Mouse (Mus musculus) G1E (cell line): Measurements from ENCODE around the gene Hoxd8.

Source experiments
- CTCF ChIP-seq: IDR thresholded peaks from 2 replicates; pipeline ENCODE4 v1.5.1; 2012; ENCODE audit warnings: low read depth, low read length, inconsistent platforms, mixed read lengths
- GATA1 ChIP-seq: IDR thresholded peaks from 2 replicates; pipeline ENCODE4 v1.6.1; 2012; ENCODE audit warnings: borderline replicate concordance, low read length, inconsistent platforms, mixed read lengths
- GATA2 ChIP-seq: IDR thresholded peaks from 2 replicates; pipeline ENCODE4 v1.6.1; 2012; ENCODE audit warnings: low read depth, low read length, inconsistent platforms, borderline replicate concordance
- POLR2AphosphoS5 ChIP-seq: IDR thresholded peaks from 2 replicates; pipeline ENCODE4 v1.6.1; 2012; ENCODE audit warnings: low read depth, low read length, inconsistent platforms; ENCODE audit not compliant: insufficient replicate concordance
- TAL1 ChIP-seq: conservative IDR thresholded peaks from 2 replicates; pipeline ENCODE4 v1.6.1; 2012; ENCODE audit warnings: low read depth, low read length, inconsistent platforms, mixed read lengths

DNA sequence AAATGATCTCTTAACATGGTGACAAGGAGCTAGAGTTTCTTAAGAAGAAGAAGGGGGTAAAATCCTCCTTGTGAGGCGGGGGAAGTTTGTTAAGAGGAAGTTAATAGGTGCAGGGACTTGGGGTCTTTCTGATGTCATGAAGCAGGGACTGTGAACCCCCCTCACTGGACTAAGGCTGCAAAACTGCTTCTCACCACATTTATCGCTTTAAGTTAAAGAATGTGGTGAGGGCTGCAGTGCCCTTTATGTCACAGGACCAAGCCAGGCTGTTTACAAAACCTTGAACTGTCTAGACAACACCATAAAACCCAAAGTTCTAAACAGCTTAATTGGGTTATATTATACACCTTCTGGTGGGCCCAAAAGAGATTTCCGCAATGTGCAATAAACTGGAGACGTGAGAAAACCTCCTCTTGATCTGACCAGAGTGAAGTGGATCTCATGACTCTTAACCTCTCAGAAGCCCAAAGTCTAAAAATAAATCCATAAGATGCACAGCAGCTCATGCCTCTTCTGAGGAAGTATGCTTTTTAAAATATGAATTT lies 19.3 kb upstream of the Hoxd8 start:
- no peak for TF ChIP-seq CTCF
- no peak for TF ChIP-seq GATA1
- TF ChIP-seq POLR2AphosphoS5, result no peak
- no peak for TF ChIP-seq GATA2
- TF ChIP-seq TAL1, result no peak
